Mouse (Mus musculus): Measurements from ENCODE around the gene Zfp277. TPM values are rescaled to one million over a fixed set of nuclear protein-coding genes. Genes with fewer than 3 reads are reported as not detected.

The Zfp277 gene
- polyA plus RNA-seq, 1 experiment from 2014 or later = 29.9 TPM

DNA sequence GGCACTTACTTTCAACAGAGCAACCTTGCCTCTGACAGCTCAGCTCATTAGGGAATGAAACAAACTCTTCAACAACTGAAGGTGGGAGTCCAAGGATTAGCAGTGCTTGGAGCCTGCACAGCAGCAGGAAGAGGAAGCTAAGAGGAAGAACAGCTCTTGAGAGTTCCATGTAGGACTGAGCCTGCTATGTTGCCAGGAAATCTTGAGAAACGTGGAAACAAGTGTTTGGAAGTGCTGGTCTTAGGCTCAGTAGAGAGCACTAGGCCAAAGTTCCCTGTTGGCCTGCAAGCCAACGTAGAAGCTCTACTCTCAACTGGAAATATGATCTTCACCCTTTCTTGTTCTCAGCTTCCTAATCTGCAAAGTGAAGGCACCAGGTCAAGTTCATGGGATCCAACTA is 177.4 kb downstream of the Zfp277 start:
- Histone ChIP-seq H3K4me3 (no peak overlapping the region), H3K27me3 (no peaks in the 10 kb centered on the region), H3K9ac (no peak overlapping the region), H3K9me3 (no peaks in the 10 kb centered on the region), H3K27ac (no peak overlapping the region), H3K4me2 (no peak overlapping the region), H3K4me1 (replicated peaks) (no peaks in the 10 kb centered on the region), H3K36me3 (no peaks in the 10 kb centered on the region)
- WGBS = 80% methylated on average over 2 of the region's 2 CpGs
- ATAC-seq (ENCODE audit: low FRiP score) = no peak

Other genes starting within 250 kb of the Zfp277 start
- gene Lsmem1, start 246.4 kb downstream of the Zfp277 start, polyA plus RNA-seq (2015; fragmentation: Nextera tagmentation; extraction: Ambion mirVana) = 0.18 TPM in 1 of 2 replicates, not detected in the other
- gene Ifrd1, start 197.4 kb downstream of the Zfp277 start, polyA plus RNA-seq (2015; fragmentation: Nextera tagmentation; extraction: Ambion mirVana) = 164 TPM in 2 replicates
- 40.5 and 43.4 TPM in 2 replicates for gene Dock4, start 50 bp upstream of the Zfp277 start, polyA plus RNA-seq (2015; fragmentation: Nextera tagmentation; extraction: Ambion mirVana)

Data from hindbrain, embryonic 13.5 days (tissue).